Mouse (Mus musculus) stomach, embryonic 14.5 days (tissue): ENCODE results near the gene Apeh. TPM values are rescaled to one million over a fixed set of nuclear protein-coding genes. Genes with fewer than 3 reads are reported as not detected.
A peak's percentile ranks its signal among the peaks of the same experiment; 100 is the strongest.

Experiments used
- ATAC-seq: fragments of 200-750 bp; cut with Nextera tagmentation; 2 replicates; pipeline ENCODE4 v1.8.0; 2017; ENCODE audit warnings: low read depth, moderate TSS enrichment; ENCODE audit not compliant: insufficient number of reproducible peaks, insufficient read depth, low FRiP score
- H3K27ac ChIP-seq: fragments of 300-500 bp; sonication (generic); 2 replicates; pipeline ENCODE4 v1.5.1; 2014; ENCODE audit warnings: mild to moderate bottlenecking, low read length, moderate library complexity, mixed read lengths
- H3K27me3 ChIP-seq: fragments of 300-500 bp; sonication (generic); 2 replicates; pipeline ENCODE4 v1.6.1; 2014; ENCODE audit warnings: low read length, control low read depth, mixed read lengths; ENCODE audit not compliant: control insufficient read depth, insufficient read depth
- H3K36me3 ChIP-seq: fragments of 300-500 bp; sonication (generic); 2 replicates; pipeline ENCODE4 v1.6.1; 2014; ENCODE audit warnings: mild to moderate bottlenecking, control low read depth, low read length, moderate library complexity, mixed read lengths; ENCODE audit not compliant: control insufficient read depth, insufficient read depth
- H3K4me1 ChIP-seq: fragments of 300-500 bp; sonication (generic); 2 replicates; pipeline ENCODE4 v1.6.1; 2014; ENCODE audit warnings: low read length, control low read depth, mixed read lengths; ENCODE audit not compliant: control insufficient read depth, insufficient read depth
- H3K4me2 ChIP-seq: fragments of 300-500 bp; sonication (generic); replicated peaks from 2 replicates; pipeline ENCODE4 v1.6.1; 2014; ENCODE audit warnings: low read depth, low read length, control low read depth
- H3K4me3 ChIP-seq: fragments of 300-500 bp; sonication (generic); 2 replicates; pipeline ENCODE4 v1.5.1; 2014; ENCODE audit warnings: low read depth, low read length, control low read depth
- H3K9ac ChIP-seq: fragments of 300-500 bp; sonication (generic); replicated peaks from 2 replicates; pipeline ENCODE4 v1.6.1; 2014; ENCODE audit warnings: low read depth, mild to moderate bottlenecking, control low read depth, low read length, moderate library complexity, mixed read lengths
- H3K9me3 ChIP-seq: fragments of 300-500 bp; sonication (generic); 2 replicates; pipeline ENCODE4 v1.6.1; 2016; ENCODE audit warnings: low read depth, low read length, control low read depth; ENCODE audit not compliant: control insufficient read depth
- WGBS: fragments of 180-500 bp; shearing (Covaris S2); extraction: QIAGEN DNeasy Blood & Tissue Kit; methylation state at CpG from one replicate; pipeline ENCODE4 v1.1.7; 2014; 5-methylcytosine and 5-hydroxymethylcytosine counted together
- polyA plus RNA-seq: library from polyadenylated mRNA; unstranded; fragments of >200 nt; fragmentation: Nextera tagmentation; extraction: Ambion mirVana; gene quantifications from 2 replicates; pipeline ENCODE4 v1.2.1, GENCODE M21; 2014

Gene Apeh
- polyA plus RNA-seq, 1 experiment from 2014 or later, result 52.2 TPM

GRCm38 (mm10) chr9:108049561-108050251 lies 44.7 kb downstream of the Apeh start:
- ATAC-seq, result no peak
- peak overlapping the region; percentile 94 for H3K4me2 ChIP-seq
- H3K9ac ChIP-seq, result peak overlapping the region; percentile 73
- H3K9me3 ChIP-seq, result no peaks in the 10 kb centered on the region
- H3K4me3 ChIP-seq, result peak overlapping the region; percentile 80
- peaks cover 48% of the 10 kb centered on the region for H3K36me3 ChIP-seq
- no peaks in the 10 kb centered on the region for H3K27me3 ChIP-seq
- WGBS, result 42% methylated on average over 15 of the region's 15 CpGs
- peak overlapping the region; percentile 58 for H3K27ac ChIP-seq
- peaks cover 14% of the 10 kb centered on the region for H3K4me1 ChIP-seq

- H3K9me3 ChIP-seq, result no peaks in the 10 kb centered on the region
- ATAC-seq, result peak; percentile 95
- WGBS, result under 1% methylated on average over 38 of the region's 39 CpGs
- peak within 1 kb of the TSS; percentile 76 for H3K27ac ChIP-seq
- peak within 1 kb of the TSS; percentile 80 for H3K4me3 ChIP-seq
- H3K27me3 ChIP-seq, result no peaks in the 10 kb centered on the region
- peaks cover 44% of the 10 kb centered on the region for H3K36me3 ChIP-seq
- H3K4me1 ChIP-seq, result peaks cover 14% of the 10 kb centered on the region
- H3K9ac ChIP-seq, result peak within 1 kb of the TSS; percentile 73
- peak within 1 kb of the TSS; percentile 94 for H3K4me2 ChIP-seq
These were observed 45.4 kb downstream of the Apeh start, which contains the start of gene Gmppb for GRCm38 (mm10) chr9:108049016-108049455. Gmppb (plus strand) TSS chr9:108049242.

GRCm38 (mm10) chr9:108048566-108048955 lies 45.8 kb downstream of the Apeh start:
- under 1% methylated on average over 19 of the region's 19 CpGs for WGBS
- no peaks in the 10 kb centered on the region for H3K27me3 ChIP-seq
- H3K36me3 ChIP-seq, result peaks cover 40% of the 10 kb centered on the region
- ATAC-seq, result peak; percentile 28
- H3K9me3 ChIP-seq, result no peaks in the 10 kb centered on the region
- H3K4me2 ChIP-seq, result peak overlapping the region; percentile 94
- H3K9ac ChIP-seq, result 0 out of 2 replicates have a peak overlapping the region, but pooled peaks have one; percentile 4
- H3K4me1 ChIP-seq, result peaks cover 14% of the 10 kb centered on the region
- H3K4me3 ChIP-seq, result peak overlapping the region; percentile 80
- peak overlapping the region; percentile 76; the same call in 1 of the 2 replicates for H3K27ac ChIP-seq

- Histone ChIP-seq H3K4me2 (peak overlapping the region; percentile 94), H3K27ac (peak overlapping the region; percentile 76; the same call in 1 of the 2 replicates), H3K4me3 (peak overlapping the region; percentile 80), H3K36me3 (peaks cover 45% of the 10 kb centered on the region), H3K9me3 (no peaks in the 10 kb centered on the region), H3K4me1 (peaks cover 14% of the 10 kb centered on the region), H3K9ac (peak overlapping the region; percentile 4; the same call in 1 of the 2 replicates), H3K27me3 (no peaks in the 10 kb centered on the region)
- 43% methylated on average over 17 of the region's 17 CpGs for WGBS
- no peak for ATAC-seq
These were observed 46.5 kb downstream of the Apeh start for GRCm38 (mm10) chr9:108047601-108048565.

- H3K9me3 ChIP-seq, result no peaks in the 10 kb centered on the region
- H3K4me2 ChIP-seq, result no peak overlapping the region
- peaks cover 14% of the 10 kb centered on the region for H3K4me1 ChIP-seq
- ATAC-seq, result no peak
- 85% methylated on average over 4 of the region's 4 CpGs for WGBS
- H3K4me3 ChIP-seq, result no peak overlapping the region
- H3K36me3 ChIP-seq, result peaks cover 47% of the 10 kb centered on the region
- no peak overlapping the region for H3K27ac ChIP-seq
- H3K27me3 ChIP-seq, result no peaks in the 10 kb centered on the region
- no peak overlapping the region for H3K9ac ChIP-seq
These were observed 47.8 kb downstream of the Apeh start for GRCm38 (mm10) chr9:108046582-108046981.

GRCm38 (mm10) chr9:108044751-108045492 lies 49.5 kb downstream of the Apeh start:
- H3K27ac ChIP-seq, result no peak overlapping the region
- H3K27me3 ChIP-seq, result no peaks in the 10 kb centered on the region
- peaks cover 11% of the 10 kb centered on the region for H3K4me1 ChIP-seq
- no peak overlapping the region for H3K4me2 ChIP-seq
- H3K9ac ChIP-seq, result no peak overlapping the region
- H3K4me3 ChIP-seq, result no peak overlapping the region
- 95% methylated on average over 8 of the region's 8 CpGs for WGBS
- peaks cover 40% of the 10 kb centered on the region for H3K36me3 ChIP-seq
- H3K9me3 ChIP-seq, result no peaks in the 10 kb centered on the region
- ATAC-seq, result no peak
